Mouse (Mus musculus): ENCODE data around the gene Psmd7. TPM values are rescaled to one million over a fixed set of nuclear protein-coding genes. Genes with fewer than 3 reads are reported as not detected.
"Not testable (repeated sequence)": the region's sequence is repeated elsewhere in the genome, so short reads cannot be mapped to it uniquely, and the experiment has no call there.

The Psmd7 gene
- total RNA-seq (2021): 100 to 1,000 TPM in 1 of 2 experiments, 10 to 100 TPM in 1; 99.4 to 103 TPM
- long read RNA-seq, experiment 1, transcript Psmd7-201 (7 exons, 1,581 nt): major isoform, 186 of 196 reads
- long read RNA-seq, experiment 1, partial matches to known transcripts: 5 of 196 reads
- long read RNA-seq, experiment 1, other reads (novel, unspliced or antisense): 5 of 196 reads
- long read RNA-seq, experiment 2, transcript Psmd7-201 (7 exons, 1,581 nt): major isoform, 117 of 120 reads
- long read RNA-seq, experiment 2, partial matches to known transcripts: 1 of 120 reads
- long read RNA-seq, experiment 2, other reads (novel, unspliced or antisense): 2 of 120 reads

DNA sequence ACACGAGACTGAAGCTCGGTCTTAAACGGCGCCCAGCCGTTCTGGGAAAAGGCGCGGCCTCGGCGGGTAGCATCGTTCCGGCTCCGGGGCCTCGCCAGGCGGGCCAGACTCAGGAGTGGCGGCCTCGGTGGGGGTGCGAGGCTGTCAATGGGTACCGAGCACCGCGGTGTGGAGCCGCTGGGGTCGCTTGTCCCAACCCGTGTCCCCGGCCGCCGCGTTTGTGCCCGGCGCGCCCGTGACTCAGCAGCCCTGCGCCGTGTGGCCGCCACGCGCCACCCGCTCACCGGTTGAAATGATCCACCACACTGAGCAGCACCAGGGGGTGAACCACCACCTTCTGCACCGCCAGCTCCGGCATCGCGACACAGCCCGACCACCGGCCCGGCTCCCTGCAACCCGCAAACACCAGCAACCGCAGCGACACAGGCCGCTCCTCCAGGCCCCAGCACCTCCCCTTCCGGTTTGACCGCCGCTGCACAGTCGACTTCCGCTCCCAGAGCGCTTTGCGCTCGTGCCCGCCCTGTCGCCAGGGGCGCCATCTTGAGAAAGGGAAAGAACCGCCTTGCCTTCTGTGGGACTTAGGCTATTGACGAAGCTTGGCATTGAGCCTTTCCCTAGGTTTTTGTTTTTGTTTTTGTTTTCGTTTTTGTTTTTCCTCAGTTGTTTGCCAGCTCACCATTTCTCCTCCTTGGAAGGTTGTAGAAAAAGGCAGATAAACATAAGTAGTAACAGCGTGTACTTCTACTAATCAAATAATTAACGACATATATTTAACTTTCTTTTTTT lies at the start of gene Psmd7:
Psmd7 (minus strand) TSS at position 470 of the 786 bp plus-strand sequence.
- peak; percentile 96 to 99 for DNase-seq

DNA sequence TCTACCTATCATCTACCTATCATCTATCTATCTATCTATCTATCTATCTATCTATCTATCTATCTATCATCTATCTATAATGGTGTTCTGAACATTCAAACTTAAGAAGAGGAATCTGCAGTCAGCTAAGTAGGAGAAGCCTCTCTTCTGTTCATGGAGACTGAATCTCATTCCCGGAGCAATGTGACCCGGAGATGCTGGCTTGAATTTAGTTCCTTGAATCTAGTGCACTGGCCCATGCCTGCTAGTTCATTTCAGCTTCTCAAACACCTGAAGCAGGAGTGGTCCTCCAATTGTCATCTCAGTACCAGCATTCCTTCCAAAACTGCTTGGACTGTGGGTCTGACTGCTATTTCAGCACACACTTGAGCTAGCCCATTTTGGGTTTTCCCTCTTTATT lies 45.5 kb upstream of the Psmd7 start:
- DNase-seq: no peak

DNA sequence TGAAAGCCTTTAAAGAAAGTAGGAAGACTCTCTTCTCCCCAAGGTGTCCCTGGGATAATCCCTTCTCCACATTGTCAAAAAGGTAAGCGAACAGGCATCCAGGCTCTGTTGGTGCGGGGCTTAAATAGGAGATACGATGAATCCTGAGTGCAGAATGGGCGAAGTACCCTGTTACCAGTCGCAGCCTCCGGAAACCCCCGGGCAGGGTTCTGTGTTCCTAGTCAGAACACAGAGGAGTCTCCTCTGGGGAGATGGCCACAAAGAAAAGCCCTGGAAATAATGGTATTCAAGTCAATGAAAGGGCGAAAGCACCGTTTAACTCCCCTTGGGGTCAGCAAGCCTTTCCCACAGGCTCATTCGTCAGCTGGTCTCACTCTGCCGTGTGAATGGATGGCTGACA lies 41.4 kb upstream of the Psmd7 start:
- no peak for DNase-seq

DNA sequence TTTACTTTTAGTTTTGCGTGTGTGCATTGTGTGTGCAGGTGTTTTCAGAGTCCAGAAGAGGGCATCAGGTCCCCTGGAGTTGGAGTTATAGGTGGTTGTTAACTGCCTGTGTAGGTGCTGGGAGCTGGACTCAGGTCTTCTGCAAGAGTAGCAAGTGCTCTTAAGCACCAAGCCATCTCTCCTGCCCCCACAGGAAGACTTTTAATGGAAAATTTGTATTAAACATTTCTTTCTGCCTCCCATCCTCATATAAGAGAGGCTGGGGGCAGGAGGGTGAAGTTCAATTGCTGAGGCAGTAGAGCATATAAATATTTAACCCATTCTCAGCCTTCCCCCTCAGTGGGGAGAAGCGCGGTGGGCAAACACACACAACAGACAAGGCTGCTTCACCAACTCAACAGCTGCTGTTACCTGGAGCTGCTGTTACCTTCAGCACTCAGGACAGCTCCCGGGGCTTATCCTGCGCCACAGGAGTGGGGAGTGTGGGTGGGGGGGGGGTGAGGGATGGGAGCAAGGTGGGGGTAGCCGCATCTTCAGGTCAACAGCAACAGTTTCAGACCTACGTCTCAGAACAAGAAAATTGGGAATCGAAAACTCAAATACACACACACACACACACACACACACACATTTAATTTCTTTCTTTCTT lies 40.4 kb upstream of the Psmd7 start:
- DNase-seq: no peak

DNA sequence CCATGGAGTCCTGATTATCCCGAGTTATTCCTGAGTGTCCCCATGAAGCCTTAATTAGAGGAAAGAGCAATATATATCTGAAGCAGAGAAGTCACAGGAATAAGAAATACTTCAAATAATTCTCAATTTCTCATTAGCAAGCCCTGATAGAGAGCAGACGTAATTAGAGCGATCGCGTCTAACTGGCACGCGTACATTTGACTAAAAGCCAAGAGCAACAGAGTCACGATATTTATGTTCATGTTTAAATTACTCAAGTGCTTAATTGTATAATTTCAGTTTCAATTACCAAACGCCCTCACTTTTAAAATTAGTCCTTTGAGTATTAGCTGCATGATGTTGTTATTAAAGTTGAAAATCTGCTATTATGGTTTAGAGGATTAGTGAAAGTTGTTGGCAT lies 39.6 kb upstream of the Psmd7 start:
- DNase-seq: no peak

DNA sequence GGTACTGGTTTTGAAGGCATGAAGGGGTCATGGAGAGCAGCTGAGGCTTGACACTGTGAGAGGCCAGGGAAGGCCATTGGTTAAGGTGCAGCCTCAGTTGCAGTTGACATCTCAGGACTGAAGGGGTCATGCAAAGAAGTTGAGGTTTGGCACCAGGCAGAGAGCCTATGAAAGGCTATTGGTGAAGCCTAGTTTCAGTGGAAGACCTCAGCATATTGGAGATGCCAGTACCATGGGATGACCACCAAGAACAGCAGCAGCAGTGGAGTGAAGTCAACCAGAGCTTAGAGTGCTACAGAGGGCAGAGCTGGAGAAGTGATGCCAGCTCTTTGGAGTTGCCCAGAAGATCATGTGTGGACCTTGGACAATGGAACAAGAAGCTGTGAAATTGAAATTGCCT lies 36.0 kb upstream of the Psmd7 start:
- DNase-seq: not testable (repeated sequence)

DNA sequence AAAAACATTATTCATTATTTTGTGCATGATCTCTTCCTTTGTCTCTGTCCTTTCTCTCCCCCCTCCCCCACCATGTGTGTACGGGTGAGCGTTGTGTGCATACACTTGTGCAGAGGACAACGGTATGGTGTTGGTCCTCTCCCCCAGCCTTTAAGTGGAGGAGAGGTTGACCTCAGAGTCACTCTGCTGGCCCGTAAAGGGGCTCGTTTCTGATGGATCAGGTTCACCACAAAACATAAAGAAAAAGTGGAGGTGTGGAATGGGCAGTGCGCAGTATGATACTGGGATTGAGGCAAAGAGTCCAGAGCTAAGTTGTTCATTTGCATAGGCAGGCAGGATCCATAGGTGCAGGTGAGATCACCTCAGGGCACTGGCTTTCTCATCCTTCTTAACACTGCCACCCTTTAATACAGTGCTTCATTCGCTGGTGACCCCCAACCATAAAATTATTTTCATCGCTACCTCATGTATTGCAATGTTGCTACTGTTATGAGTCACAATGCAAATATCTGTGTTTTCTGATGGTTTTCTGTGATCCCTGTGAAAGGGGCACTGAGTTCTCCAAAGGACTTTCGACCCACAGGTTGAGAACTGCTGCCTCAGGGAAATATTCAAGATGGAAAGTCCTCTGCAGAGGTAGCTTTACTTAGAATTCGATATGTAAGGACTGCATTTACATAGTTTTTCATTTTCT lies 33.8 kb upstream of the Psmd7 start:
- DNase-seq: no peak

DNA sequence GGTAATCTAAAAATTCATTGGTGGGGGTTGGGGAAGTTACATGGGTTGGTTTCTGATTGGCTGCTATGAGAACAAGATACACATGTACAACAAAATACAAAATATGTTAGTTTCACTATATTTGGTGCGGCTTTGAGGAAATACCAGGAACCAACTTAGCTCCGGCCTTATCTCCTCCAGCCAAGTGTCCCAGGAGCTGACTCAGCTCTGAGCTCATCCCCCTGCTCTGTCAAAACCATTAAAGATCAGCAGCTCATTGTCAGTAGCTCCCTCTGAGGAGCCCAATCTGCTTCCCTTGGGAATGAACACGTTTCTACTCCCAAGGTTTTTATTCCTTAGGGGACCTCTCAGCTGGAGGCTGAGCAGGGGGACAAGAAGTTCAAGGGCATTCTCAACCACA lies 32.9 kb upstream of the Psmd7 start:
- DNase-seq: no peak

DNA sequence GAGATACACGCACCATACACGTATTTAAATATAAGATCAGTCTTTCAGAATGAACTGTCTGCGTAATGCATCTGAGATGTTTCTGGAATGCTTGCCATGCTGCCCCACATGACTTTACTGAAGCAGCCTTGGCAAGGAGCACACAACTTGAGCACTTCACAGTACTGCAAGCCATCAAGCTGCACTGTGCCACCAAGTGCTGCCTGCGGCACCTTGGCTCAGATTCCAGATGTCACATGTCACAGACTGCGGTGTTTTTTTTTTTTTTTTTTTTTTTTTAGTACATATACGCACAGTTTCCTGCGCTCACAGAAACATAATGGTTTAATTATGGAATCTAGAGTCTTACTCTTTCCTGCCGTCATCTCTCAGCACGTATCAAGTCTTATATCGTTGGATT lies 30.2 kb upstream of the Psmd7 start:
- no peak for DNase-seq

DNA sequence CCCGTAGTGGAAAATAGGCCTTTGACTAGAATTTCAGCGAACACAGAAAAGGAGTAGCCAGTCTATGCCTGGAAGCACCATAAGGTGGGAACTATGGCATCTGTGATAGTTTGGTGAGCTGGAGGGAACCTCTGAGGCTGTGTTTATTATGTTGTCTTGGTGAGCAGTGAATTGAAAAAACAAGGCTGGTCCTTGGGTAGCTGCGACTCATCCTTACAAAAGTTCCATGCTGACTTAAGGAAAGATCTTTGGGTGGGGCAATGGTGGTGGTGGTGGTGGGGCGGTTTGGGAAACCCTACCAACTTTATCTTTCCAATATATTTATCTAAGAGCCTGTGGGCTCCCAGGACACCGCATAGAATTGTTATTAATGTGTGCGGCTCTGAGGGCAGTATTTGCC lies 25.1 kb upstream of the Psmd7 start:
- DNase-seq: no peak

DNA sequence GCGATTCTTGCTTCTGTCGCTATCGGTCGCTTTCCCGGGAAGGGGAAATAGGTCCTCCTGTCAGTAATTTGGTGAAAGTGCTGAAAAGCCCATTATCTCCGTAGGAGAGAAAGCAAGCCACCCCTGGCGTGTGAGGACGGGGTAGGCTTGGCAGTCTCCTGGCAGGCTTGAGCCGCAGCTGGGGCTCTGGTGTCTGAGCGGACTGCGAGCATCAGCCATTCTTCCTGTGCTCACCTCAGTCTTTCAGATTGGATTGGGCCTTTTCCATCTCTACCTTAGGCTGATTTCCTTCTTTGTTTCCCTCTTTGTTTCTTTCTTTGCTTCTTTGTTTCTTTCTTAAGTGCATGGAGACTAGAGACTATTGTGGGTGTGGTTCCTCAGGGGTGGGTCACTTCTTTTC lies 22.6 kb upstream of the Psmd7 start:
- no peak for DNase-seq

DNA sequence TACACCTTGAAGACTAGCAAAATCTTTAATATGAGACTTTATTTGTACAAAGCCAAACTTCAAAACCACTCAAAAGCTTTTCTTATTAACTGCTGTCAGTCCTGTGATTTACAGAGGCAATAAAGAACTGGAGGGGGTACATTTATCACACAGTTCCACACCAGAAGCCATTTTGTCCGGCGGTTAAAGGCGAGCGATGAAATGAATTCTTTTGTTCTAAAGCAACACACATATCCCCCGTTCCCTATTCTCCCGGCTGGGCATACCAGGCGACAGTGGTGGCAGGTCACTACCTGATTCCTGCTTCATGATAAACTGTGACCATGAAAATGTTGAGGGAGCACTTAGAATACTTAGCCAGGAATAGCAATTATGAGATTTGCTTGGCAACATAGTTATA lies 20.5 kb upstream of the Psmd7 start:
- DNase-seq: no peak

DNA sequence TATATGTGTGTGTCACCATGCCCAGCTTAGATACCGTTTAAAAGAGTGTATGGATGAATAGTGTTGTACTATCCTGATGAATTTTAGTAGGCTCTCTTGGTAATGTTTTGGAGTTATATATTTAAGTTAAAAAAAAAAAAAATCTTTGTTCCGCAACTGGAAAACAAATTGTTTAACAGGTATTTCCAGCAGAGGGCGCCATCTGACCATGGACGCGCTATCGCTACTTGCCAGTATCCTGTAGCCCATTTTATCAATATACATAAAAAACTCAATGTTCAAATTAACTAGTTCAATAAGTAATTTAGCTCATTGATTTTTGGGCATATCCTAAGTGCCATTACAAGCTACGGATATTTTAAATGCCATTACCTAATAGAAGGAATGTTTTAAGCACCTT lies 14.8 kb upstream of the Psmd7 start:
- DNase-seq: peak; percentile 19 to 71

DNA sequence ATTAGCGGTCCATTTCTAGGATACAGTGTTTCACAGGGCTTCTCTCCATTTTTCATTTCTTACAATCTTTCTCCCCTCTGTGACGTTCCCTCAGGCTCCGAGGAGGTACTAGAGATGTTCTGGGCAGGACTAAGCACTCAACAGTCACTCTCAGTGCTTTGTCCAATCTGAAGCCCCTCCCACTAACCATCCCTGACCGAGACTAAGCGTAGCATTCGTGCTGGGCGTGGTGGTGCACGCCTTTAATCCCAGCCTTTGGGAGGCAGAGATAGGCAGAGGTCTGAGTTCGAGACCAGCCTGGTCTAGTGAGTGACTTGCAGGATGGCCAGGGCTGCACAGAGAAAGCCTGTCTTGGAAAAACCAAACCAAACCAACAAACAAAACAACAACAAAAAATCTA lies 11.4 kb upstream of the Psmd7 start:
- no peak for DNase-seq

DNA sequence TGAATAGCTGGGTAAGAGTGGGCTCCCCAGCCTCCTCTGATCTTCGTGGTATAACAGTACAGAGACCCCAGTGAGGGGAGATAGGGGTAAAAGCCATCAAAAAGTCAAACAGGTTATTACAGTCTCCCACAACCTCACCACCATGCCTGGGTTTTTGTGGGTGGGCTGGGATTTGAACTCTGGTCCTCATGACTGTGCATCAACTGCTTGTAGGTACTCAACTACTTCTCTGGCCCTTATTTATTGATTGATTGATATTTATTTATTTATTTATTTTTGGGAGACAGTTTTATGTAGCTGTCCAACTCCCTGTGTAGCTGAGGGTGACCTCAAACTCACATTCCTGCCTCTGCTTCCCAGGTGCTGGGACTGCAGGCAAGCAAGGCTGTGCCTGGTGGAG lies 9.5 kb upstream of the Psmd7 start:
- DNase-seq: no peak

DNA sequence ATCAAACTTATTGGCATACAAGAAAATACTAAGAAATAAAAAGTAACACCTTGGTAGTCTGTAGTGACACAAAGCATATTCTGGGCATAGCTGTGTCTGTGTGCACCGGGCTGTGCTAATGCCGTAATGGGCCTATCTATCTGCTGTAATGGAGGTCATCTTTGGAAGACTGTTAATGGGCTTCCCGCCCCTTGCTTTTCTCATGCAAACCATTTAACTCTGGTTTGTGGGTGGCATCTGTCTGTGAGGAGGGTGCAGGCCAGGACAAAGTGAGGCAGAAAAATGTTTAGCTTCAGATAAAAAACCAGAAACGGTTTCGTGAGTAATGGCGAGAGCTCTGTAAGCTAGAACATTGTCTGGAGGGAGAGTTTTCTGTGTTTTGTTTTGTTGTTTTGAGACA lies 6.6 kb upstream of the Psmd7 start:
- DNase-seq: no peak

DNA sequence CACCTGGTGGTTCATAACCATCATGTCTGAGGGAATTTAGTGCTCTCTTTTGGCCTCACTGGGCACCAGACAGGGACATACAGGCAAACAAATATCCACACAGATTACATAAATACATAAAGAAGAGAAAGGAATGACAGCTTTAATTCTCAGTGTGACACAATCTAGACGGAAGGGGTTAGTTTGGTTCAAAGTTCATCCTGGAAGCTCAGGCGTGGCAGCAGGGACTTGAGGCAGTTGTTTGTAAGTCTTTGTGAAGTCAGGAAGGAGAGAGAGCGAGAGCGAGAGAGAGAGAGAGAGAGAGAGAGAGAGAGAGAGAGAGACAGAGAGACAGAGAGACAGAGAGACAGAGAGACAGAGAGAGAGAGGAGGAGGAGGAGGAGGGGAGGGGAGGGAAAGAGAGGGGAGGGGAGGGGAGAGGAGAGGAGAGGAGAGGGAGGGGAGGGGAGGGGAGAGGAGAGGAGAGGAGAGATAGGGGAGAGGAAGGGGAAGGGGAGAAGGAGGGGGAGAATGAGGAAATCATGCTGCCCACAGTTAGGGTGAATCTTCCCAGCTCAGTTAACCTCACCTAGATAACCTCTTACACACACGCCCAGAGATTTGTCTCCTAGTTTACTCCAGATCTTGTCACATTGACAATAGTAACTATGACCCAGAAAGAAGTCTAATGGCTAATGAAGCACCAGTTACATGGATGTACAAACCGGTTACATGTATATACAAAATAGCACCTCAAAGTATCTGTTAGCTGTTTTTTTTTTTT lies 5.9 kb upstream of the Psmd7 start:
- DNase-seq: no peak

DNA sequence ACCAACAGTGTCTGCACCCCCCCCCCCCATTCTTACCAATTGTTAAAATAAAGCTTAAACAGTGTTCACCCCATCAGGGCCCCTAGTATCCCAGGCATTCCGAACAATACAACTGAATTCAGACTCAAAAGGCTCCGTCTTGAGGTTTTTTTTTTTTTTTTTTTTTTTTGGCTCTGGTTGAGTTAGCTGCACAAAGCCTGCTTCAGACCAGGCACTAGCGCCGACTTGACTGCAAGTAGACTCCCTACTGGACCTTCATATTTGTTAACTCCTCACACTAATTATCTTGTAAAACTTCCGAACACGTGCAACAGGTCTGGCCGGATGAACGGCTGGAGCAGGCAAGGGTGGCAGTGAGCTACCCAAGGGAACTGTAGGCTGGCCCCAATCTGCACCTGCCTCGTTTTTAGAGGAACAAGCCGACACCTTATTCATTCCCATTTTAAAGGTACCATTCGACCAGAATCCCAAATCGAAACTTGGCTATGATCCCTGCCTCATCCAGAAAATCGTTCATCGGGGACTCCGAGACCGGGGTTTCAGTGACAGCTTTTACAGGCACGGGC lies 752 bp downstream of the Psmd7 start:
- DNase-seq: peak in 1 of 2 experiments; percentile 38

DNA sequence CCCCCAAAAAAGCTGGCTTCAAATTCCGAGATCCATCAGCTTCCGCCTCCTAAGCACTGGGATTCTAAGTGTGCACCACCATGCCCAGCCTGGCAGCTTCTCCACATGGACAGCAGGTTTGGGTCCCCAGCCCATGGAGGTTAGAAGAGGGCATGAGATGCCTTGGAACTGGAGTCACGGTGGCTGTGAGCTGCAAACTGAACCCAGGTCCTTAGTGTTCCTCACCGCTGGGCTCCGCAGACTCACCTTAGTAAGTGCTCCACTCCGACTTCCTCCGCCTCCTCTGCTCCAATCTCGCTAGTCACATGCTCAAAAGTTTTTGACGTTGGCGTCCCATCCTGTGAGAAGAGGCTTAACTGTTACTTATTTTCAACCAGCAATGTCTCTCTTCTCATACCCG lies 6.1 kb downstream of the Psmd7 start:
- no peak for DNase-seq

DNA sequence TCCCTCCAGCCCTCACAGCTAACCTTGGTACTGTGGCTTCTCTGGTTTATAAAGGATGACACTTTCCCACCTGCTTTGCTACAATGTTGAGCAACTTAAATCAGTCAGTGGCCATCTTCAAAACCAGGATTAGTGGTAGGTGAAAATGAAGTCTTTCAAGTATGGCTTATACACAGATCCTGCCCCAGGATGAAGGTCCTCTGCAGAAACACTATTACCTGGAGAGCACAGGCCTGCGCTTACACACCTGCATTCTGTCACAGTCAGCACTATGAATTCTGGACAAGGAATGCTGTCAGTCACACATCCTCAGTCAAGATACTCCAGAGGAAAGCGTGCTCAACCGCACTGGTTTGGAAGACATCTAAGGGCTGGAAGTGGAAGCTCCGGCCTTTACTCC lies 6.7 kb downstream of the Psmd7 start:
- no peak for DNase-seq

DNA sequence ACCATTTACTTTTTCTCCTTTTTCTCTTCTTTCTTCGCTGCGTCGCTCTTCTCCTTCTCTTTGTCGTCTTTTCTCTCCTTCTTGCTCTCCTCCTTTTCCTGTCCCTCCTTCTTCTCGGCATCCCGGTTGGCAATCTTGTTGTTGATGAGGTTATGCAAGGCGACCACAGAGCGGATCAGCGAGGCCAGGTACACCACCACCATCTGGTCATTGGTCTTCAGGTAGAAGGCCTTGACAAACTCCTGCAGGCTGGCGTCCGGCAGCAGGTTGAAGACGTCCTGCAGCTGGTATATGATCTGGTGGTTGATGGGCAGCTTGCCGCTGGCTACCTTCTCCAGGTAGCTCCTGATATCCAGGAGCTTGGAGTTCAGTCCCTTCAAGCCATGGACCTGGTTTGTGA lies 7.4 kb downstream of the Psmd7 start:
- no peak for DNase-seq

DNA sequence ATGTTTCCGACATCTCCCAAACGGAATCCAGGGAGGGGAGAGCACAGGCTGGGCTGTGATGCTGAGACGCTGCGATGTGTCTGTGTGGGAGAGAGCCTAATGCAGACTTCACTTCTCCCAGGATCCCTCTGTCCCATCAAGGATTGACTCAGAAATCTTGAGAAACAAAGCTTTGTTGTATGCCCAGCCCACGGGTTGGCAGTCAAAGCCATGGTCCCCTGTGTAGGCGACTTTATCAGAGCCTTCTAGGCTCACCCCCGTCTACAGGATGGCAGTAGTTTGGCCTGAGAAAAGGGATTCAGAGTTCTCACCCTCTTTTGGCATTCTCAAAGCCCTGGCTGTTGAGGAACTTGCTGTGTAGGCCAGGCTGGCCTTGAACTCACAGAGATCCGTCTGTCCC lies 9.7 kb downstream of the Psmd7 start:
- no peak for DNase-seq

Data from heart, adult 18-20 months (tissue).